Mouse (Mus musculus): ENCODE measurements around the gene Nedd4. TPM values are rescaled to one million over a fixed set of nuclear protein-coding genes. Genes with fewer than 3 reads are reported as not detected.
"Not testable (repeated sequence)": the region's sequence is repeated elsewhere in the genome, so short reads cannot be mapped to it uniquely, and the experiment has no call there.

Gene Nedd4
- polyA plus RNA-seq, 1 experiment from 2014 or later, result 377 TPM

DNA sequence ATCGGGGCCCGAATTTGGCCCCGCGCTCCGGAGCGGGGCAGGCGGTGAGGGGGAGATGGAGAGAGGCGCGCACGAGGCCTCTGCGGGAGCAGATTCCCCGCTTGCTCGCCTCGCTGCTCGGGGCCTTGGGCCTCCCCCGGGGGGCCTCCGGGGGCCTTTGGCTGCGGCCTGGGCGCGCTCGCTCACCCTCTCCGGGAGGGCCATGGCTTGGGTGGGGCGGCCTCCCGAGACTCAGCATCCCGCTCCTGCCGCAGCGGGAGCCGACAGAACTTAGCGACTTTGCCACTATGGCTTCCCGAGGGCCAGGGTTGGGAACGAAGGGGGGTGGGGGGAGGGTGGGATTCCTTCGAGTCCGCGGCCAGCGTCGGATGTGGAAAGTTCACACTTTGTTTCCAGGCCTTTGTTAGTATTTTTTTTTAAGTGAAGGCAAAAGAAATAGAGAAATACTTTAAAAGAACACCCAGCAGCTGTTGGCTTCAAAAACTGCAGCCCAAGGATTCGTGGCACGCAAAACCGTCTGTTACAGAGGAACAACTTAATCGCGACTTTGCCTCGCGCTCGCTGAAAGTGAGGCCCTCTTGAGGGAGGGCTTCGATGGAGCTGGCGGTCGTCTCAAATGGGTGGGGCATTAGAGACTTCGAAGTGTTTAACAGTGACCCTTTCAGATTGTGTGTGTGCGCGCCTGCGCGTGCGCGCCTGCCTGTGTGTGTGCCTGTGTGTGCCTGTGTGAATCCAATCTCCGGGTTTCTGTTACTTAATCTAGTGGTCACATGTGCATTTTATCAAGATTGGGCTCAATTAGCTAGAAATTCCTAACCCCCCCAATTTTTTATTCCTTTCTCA, 766 bp downstream of the Nedd4 start:
- H3K36me3 ChIP-seq (ENCODE audit: insufficient read depth, low read length), result peaks cover 8% of the 10 kb centered on the region; the same call in 1 of the 2 replicates
- TF ChIP-seq CTCF (IDR thresholded peaks at IDR 0.05; ENCODE audit: low read depth), result no peak
- peak overlapping the region; percentile 100 for H3K9ac ChIP-seq (ENCODE audit: low read depth, low read length)
- H3K27ac ChIP-seq, result peak overlapping the region; percentile 100
- no peaks in the 10 kb centered on the region for H3K27me3 ChIP-seq (ENCODE audit: insufficient read depth, low read length)
- peak overlapping the region; percentile 98 for H3K4me3 ChIP-seq (replicated peaks; ENCODE audit: low read depth, low read length)
- DNase-seq (ENCODE audit: low spot score) (peak; percentile 95), ATAC-seq (replicated peaks; ENCODE audit: low FRiP score, low read depth) (peak; percentile 40)
- peaks cover 16% of the 10 kb centered on the region for H3K4me1 ChIP-seq (replicated peaks; ENCODE audit: insufficient read depth, low read length)
- H3K4me2 ChIP-seq (ENCODE audit: low read length), result peak overlapping the region; percentile 79
- H3K9me3 ChIP-seq (replicated peaks; ENCODE audit: low read length), result no peaks in the 10 kb centered on the region
- under 1% methylated on average over 49 of the region's 55 CpGs for WGBS

DNA sequence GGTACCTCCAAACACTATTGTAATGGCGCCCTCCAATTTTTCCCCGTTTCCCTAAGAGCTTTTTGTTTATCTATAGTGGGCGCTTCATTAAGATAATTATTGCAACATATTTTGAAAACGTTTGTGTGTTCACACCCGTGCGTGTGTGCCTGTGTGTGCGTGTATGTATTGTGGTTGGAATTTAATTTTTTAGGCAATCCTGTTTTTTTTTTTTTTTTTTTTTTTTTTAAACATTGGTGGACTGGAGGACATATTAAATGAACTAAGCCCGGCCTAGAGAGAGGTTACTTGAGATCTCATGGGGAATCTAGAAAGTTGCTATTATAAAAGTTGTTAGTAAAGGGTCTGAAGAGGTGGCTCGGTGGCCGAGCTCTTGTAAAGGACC, 1.4 kb downstream of the Nedd4 start:
- Histone ChIP-seq H3K27ac (peak overlapping the region; percentile 100), H3K9ac (ENCODE audit: low read depth, low read length) (peak overlapping the region; percentile 100), H3K4me1 (replicated peaks; ENCODE audit: insufficient read depth, low read length) (peaks cover 16% of the 10 kb centered on the region), H3K4me3 (replicated peaks; ENCODE audit: low read depth, low read length) (peak overlapping the region; percentile 98), H3K4me2 (ENCODE audit: low read length) (peak overlapping the region; percentile 79), H3K9me3 (replicated peaks; ENCODE audit: low read length) (no peaks in the 10 kb centered on the region), H3K36me3 (ENCODE audit: insufficient read depth, low read length) (peaks cover 8% of the 10 kb centered on the region; the same call in 1 of the 2 replicates), H3K27me3 (ENCODE audit: insufficient read depth, low read length) (no peaks in the 10 kb centered on the region)
- WGBS, result 4% methylated on average over 10 of the region's 10 CpGs
- no peak for DNase-seq (ENCODE audit: low spot score)
- no peak for ATAC-seq (replicated peaks; ENCODE audit: low FRiP score, low read depth)
- no peak for TF ChIP-seq CTCF (IDR thresholded peaks at IDR 0.05; ENCODE audit: low read depth)

DNA sequence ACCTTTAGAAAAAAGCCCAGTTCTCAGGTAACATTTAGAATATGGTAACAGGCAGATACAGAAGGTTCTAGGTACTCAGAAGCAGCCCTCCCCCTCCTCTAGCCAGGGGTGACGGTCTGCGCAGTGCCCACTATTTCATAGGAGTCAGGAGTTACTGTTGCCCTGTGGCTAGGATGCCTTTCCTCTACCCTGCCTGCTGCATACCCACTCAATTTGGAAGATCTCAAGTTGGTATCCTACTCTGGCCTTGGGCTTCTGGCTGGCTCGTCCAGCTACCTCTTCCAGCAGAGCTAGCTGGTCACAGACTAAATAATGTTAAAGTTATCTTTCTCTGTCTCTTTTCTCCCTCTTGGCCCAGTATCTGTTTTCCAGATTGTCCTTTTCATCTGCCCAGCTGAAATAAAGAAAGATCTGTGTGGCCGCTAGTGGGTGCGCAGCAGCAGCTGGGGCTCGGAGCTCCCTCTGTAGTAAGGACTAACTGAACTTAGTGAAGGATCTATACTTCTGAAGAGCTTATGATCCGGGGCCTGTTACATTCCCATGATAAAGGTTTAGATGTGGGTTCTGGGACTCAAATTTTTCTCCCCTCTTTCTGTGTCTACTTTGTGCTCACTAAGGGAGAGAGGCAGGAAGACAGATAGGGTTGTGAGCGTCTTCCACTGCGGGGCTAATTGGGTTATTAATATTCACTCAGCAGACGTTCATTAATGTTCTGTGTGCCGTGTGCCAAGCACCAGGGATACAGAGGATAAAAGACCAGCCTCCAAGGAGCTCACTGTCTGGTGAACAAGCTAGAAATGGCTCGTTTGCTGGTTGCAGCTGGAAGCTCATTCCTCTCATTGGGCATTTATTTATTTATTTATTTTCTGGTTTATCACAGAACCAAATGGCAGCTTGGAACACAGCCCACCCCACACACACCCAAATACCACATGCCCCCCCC, 2.5 kb downstream of the Nedd4 start:
- Histone ChIP-seq H3K27ac (peak overlapping the region; percentile 100), H3K4me2 (ENCODE audit: low read length) (peak overlapping the region; percentile 79), H3K4me1 (replicated peaks; ENCODE audit: insufficient read depth, low read length) (peaks cover 16% of the 10 kb centered on the region), H3K9ac (ENCODE audit: low read depth, low read length) (peak overlapping the region; percentile 100), H3K36me3 (ENCODE audit: insufficient read depth, low read length) (peaks cover 14% of the 10 kb centered on the region; the same call in 1 of the 2 replicates), H3K27me3 (ENCODE audit: insufficient read depth, low read length) (no peaks in the 10 kb centered on the region), H3K9me3 (replicated peaks; ENCODE audit: low read length) (no peaks in the 10 kb centered on the region), H3K4me3 (replicated peaks; ENCODE audit: low read depth, low read length) (peak overlapping the region; percentile 98)
- WGBS, result 22% methylated on average over 12 of the region's 12 CpGs
- no peak for ATAC-seq (replicated peaks; ENCODE audit: low FRiP score, low read depth)
- peak; percentile 46; the same call in 1 of the 2 replicates for TF ChIP-seq CTCF (IDR thresholded peaks at IDR 0.05; ENCODE audit: low read depth)
- DNase-seq (ENCODE audit: low spot score), result peak; percentile 72

DNA sequence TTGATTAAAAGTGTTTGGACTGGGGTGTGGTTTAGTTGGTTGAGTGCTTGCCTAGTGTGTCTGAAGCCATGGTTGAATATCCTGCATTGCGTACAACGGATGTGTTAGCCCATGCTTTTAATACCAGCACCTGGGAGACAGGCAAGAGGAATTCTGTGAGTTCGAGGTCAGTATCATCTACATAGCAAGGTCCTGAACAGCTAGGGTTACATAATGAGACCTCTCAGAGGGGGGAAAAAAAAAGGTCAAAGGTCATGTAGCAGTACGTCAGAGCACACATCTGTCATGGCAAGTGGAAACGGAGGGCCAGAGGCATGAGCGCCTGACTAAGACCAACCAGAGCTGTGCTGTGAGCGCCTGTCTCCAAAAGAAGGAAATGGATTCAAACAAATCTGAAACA, 3.4 kb downstream of the Nedd4 start:
- H3K27ac ChIP-seq, result no peak overlapping the region
- ATAC-seq (replicated peaks; ENCODE audit: low FRiP score, low read depth) (no peak), DNase-seq (ENCODE audit: low spot score) (no peak)
- no peak for TF ChIP-seq CTCF (IDR thresholded peaks at IDR 0.05; ENCODE audit: low read depth)
- no peaks in the 10 kb centered on the region for H3K27me3 ChIP-seq (ENCODE audit: insufficient read depth, low read length)
- H3K36me3 ChIP-seq (ENCODE audit: insufficient read depth, low read length), result peaks cover 21% of the 10 kb centered on the region; the same call in 1 of the 2 replicates
- H3K4me2 ChIP-seq (ENCODE audit: low read length), result peak overlapping the region; percentile 79
- no peak overlapping the region for H3K9ac ChIP-seq (ENCODE audit: low read depth, low read length)
- WGBS, result 42% methylated on average over 7 of the region's 7 CpGs
- peaks cover 16% of the 10 kb centered on the region for H3K4me1 ChIP-seq (replicated peaks; ENCODE audit: insufficient read depth, low read length)
- H3K4me3 ChIP-seq (replicated peaks; ENCODE audit: low read depth, low read length), result no peak overlapping the region
- no peaks in the 10 kb centered on the region for H3K9me3 ChIP-seq (replicated peaks; ENCODE audit: low read length)

DNA sequence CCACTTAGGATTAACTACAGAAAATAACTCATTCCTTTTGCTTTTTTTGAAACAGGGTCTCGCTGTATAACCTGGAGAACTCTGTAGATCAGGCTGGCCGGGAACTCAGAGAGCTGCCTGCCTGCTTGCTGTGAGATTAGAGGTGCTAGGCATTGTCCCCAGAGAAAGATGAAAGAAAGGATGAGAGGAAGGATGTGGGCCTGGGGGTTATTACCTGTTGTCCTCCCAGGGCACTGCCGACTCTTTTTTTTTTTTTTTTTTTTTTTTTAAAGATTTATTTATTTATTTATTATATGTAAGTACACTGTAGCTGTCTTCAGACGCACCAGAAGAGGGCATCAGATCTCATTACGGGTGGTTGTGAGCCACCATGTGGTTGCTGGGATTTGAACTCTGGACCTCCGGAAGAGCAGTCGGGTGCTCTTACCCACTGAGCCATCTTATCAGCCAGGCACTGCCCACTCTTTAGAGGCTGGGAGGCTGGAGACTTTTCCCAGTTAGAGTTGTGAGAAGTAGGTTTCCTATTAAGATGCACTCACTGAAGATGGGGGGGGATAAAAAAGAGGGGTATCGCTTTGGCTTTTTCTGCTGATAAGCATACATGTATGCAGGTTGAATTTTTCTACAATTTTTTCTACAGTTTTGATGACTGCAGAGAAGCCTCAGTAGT, 4.3 kb downstream of the Nedd4 start:
- not testable (repeated sequence) for H3K4me3 ChIP-seq (replicated peaks; ENCODE audit: low read depth, low read length); H3K27ac ChIP-seq; H3K9me3 ChIP-seq (replicated peaks; ENCODE audit: low read length); DNase-seq (ENCODE audit: low spot score); H3K9ac ChIP-seq (ENCODE audit: low read depth, low read length); H3K27me3 ChIP-seq (ENCODE audit: insufficient read depth, low read length); H3K4me2 ChIP-seq (ENCODE audit: low read length); ATAC-seq (replicated peaks; ENCODE audit: low FRiP score, low read depth)
- Histone ChIP-seq H3K36me3 (ENCODE audit: insufficient read depth, low read length) (peaks cover 23% of the 10 kb centered on the region; the same call in 1 of the 2 replicates), H3K4me1 (replicated peaks; ENCODE audit: insufficient read depth, low read length) (peaks cover 16% of the 10 kb centered on the region)
- 77% methylated on average over 6 of the region's 8 CpGs for WGBS
